Mouse (Mus musculus) bone marrow, adult 2 months (tissue): ENCODE results near the gene Tmem203.

Experiments used
- CTCF ChIP-seq: fragments of 200-500 bp; IDR thresholded peaks from 2 replicates; pipeline ENCODE4 v1.5.1; 2011; ENCODE audit warnings: low read length, control low read depth; ENCODE audit not compliant: control insufficient read depth, insufficient read depth
- POLR2A ChIP-seq: fragments of 200-500 bp; IDR thresholded peaks from 2 replicates; pipeline ENCODE4 v1.6.1; 2011; ENCODE audit warnings: low read depth, mild to moderate bottlenecking, control low read depth, low read length, borderline replicate concordance; ENCODE audit not compliant: control insufficient read depth

GRCm38 (mm10) chr2:25226864-25227263, 28.4 kb upstream of the Tmem203 start:
- TF ChIP-seq POLR2A (no peak), CTCF (no peak)
